In the genomic region with DNA sequence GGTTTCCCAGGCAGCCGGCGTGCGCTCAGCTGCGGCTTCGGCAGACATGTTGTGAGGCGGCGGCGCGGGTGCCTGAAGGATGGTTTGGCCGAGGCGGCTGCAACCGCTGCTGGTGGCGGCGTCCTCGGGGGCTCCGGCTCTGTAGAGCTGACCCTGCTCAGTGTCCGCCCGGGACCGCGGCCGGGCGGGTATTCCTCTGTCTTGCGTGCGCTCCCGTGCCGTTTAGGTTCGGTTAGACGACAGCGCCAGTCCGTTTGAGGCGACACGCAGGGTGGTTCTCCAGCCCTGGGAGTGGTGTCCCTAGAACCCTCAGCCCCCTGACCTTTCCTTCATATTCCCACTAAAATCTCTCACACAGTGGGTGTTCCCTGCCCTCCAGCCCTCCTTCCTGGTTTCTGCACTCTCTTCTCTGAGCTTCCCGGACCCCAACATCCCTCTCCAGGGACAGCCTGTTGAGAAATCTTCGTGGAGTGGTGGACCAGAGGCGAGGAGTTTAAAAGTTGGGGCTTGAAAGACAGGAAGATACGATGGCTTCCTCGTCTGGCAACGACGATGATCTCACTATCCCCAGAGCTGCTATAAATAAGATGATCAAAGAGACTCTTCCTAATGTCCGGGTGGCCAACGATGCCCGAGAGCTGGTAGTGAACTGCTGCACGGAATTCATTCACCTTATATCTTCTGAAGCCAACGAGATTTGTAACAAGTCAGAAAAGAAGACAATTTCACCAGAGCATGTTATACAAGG, we compare ENCODE assay signal across 8 mouse cellular contexts. TPM values are rescaled to one million over a fixed set of nuclear protein-coding genes. Genes with fewer than 3 reads are reported as not detected.
DNase-seq lines count a peak whose midpoint lies in the region; ATAC-seq and TF ChIP-seq lines count a peak whose summit lies in the region.

No protein-coding gene starts in this region.

- WGBS in lung, embryonic 15.5 days = under 1% methylated on average over 41 of the region's 44 CpGs
- under 1% methylated on average over 44 of the region's 44 CpGs for WGBS in forebrain, embryonic 11.5 days
- WGBS in limb, embryonic 11.5 days = under 1% methylated on average over 44 of the region's 44 CpGs
- under 1% methylated on average over 44 of the region's 44 CpGs for WGBS in midbrain, postnatal 0 days

- ATAC-seq in lung, embryonic 15.5 days (ENCODE audit: borderline replicate concordance, extremely low read depth, low FRiP score, low TSS enrichment) = peak; percentile 66
- ATAC-seq in forebrain, embryonic 11.5 days (replicated peaks; ENCODE audit: low FRiP score) = peak; percentile 74
- no peak for ATAC-seq in limb, embryonic 11.5 days (ENCODE audit: insufficient number of reproducible peaks, low FRiP score, low TSS enrichment, low read depth)
- peak; percentile 74 for ATAC-seq in midbrain, postnatal 0 days (ENCODE audit: low FRiP score)

- H3K27me3 ChIP-seq in lung, embryonic 15.5 days = no peaks in the 10 kb centered on the region
- no peaks in the 10 kb centered on the region for H3K27me3 ChIP-seq in forebrain, embryonic 11.5 days (ENCODE audit: control insufficient read depth, insufficient read depth, low read length)
- no peaks in the 10 kb centered on the region for H3K27me3 ChIP-seq in limb, embryonic 11.5 days (ENCODE audit: control insufficient read depth, insufficient read depth, low read length)
- H3K27me3 ChIP-seq in midbrain, postnatal 0 days (ENCODE audit: insufficient read depth, low read length) = no peaks in the 10 kb centered on the region

- no peak for TF ChIP-seq CTCF in midbrain, postnatal 0 days (IDR thresholded peaks at IDR 0.05)

- H3K36me3 ChIP-seq in lung, embryonic 15.5 days = peaks cover 5% of the 10 kb centered on the region; the same call in 1 of the 2 replicates
- no peaks in the 10 kb centered on the region for H3K36me3 ChIP-seq in forebrain, embryonic 11.5 days (ENCODE audit: control insufficient read depth, insufficient read depth, low read length)
- H3K36me3 ChIP-seq in limb, embryonic 11.5 days (ENCODE audit: control insufficient read depth, insufficient read depth, low read length) = no peaks in the 10 kb centered on the region
- H3K36me3 ChIP-seq in midbrain, postnatal 0 days (ENCODE audit: insufficient read depth, low read length) = no peaks in the 10 kb centered on the region

- peak overlapping the region; percentile 76 for H3K4me2 ChIP-seq in lung, embryonic 15.5 days
- H3K4me2 ChIP-seq in forebrain, embryonic 11.5 days (ENCODE audit: low read depth, low read length, severe bottlenecking) = peak overlapping the region; percentile 85
- H3K4me2 ChIP-seq in limb, embryonic 11.5 days (ENCODE audit: low read depth, severe bottlenecking) = peak overlapping the region; percentile 97
- peak overlapping the region; percentile 92 for H3K4me2 ChIP-seq in midbrain, postnatal 0 days (ENCODE audit: low read depth, low read length, poor library complexity, severe bottlenecking)

- H3K4me1 ChIP-seq in lung, embryonic 15.5 days = peaks cover 16% of the 10 kb centered on the region
- no peaks in the 10 kb centered on the region for H3K4me1 ChIP-seq in forebrain, embryonic 11.5 days (replicated peaks; ENCODE audit: control insufficient read depth, insufficient read depth, low read length)
- no peaks in the 10 kb centered on the region for H3K4me1 ChIP-seq in limb, embryonic 11.5 days (ENCODE audit: control insufficient read depth, insufficient read depth, low read length)
- peaks cover 13% of the 10 kb centered on the region; the same call in 1 of the 2 replicates for H3K4me1 ChIP-seq in midbrain, postnatal 0 days (ENCODE audit: insufficient read depth, low read length)

- H3K4me3 ChIP-seq in lung, embryonic 15.5 days = peak overlapping the region; percentile 90
- peak overlapping the region; percentile 91 for H3K4me3 ChIP-seq in forebrain, embryonic 11.5 days (ENCODE audit: low read depth, low read length)
- H3K4me3 ChIP-seq in limb, embryonic 11.5 days (ENCODE audit: low read depth, low read length) = peak overlapping the region; percentile 98
- peak overlapping the region; percentile 94 for H3K4me3 ChIP-seq in midbrain, postnatal 0 days (ENCODE audit: low read depth, low read length)

- H3K27ac ChIP-seq in lung, embryonic 15.5 days = peak overlapping the region; percentile 95
- H3K27ac ChIP-seq in forebrain, embryonic 11.5 days (ENCODE audit: low read depth, low read length) = peak overlapping the region; percentile 84
- H3K27ac ChIP-seq in limb, embryonic 11.5 days (replicated peaks; ENCODE audit: low read depth, low read length) = peak overlapping the region; percentile 85
- peak overlapping the region; percentile 92 for H3K27ac ChIP-seq in midbrain, postnatal 0 days (ENCODE audit: low read depth, low read length)

- DNase-seq in lung, postnatal 4 days = no peak
- DNase-seq in ZHBTc4 (ENCODE audit: low read depth, low spot score) = peak; percentile 13
- no peak for DNase-seq in forebrain, embryonic 11.5 days (ENCODE audit: low spot score)
- no peak for DNase-seq in limb, embryonic 11.5 days (ENCODE audit: low spot score)
- peak; percentile 12 for DNase-seq in midbrain, postnatal 0 days (ENCODE audit: low spot score)
- no peak for DNase-seq in left cerebral cortex, postnatal 4 days
- DNase-seq in gastrocnemius, adult 8-10 months (ENCODE audit: low spot score in 2 of 2) = no peak

- intact Hi-C loops in left cerebral cortex, postnatal 4 days (cut with DNase I) = no loop called here

- no peaks in the 10 kb centered on the region for H3K9me3 ChIP-seq in lung, embryonic 15.5 days
- no peaks in the 10 kb centered on the region for H3K9me3 ChIP-seq in forebrain, embryonic 11.5 days (ENCODE audit: control insufficient read depth, low read length)
- no peaks in the 10 kb centered on the region for H3K9me3 ChIP-seq in limb, embryonic 11.5 days (ENCODE audit: control insufficient read depth, low read length)
- no peaks in the 10 kb centered on the region for H3K9me3 ChIP-seq in midbrain, postnatal 0 days (ENCODE audit: low read length)

- peak overlapping the region; percentile 95 for H3K9ac ChIP-seq in lung, embryonic 15.5 days
- H3K9ac ChIP-seq in forebrain, embryonic 11.5 days (ENCODE audit: low read length) = peak overlapping the region; percentile 92
- H3K9ac ChIP-seq in limb, embryonic 11.5 days (ENCODE audit: low read length) = peak overlapping the region; percentile 93
- H3K9ac ChIP-seq in midbrain, postnatal 0 days (replicated peaks; ENCODE audit: low read length, poor library complexity, severe bottlenecking) = peak overlapping the region; percentile 91

RNA-seq across cellular contexts. Expression of a gene that starts 0.5 kb away (rescaled TPM):
- polyA plus RNA-seq in lung, embryonic 15.5 days (2015; fragmentation: Nextera tagmentation; extraction: Ambion mirVana) = 42.7 and 44.7 TPM in 2 replicates
- 55.3 and 60.2 TPM in 2 replicates for polyA plus RNA-seq in forebrain, embryonic 11.5 days (2014; fragmentation: Nextera tagmentation; extraction: Ambion mirVana)
- polyA plus RNA-seq in limb, embryonic 11.5 days (2014; fragmentation: Nextera tagmentation; extraction: Ambion mirVana) = 53.0 and 58.0 TPM in 2 replicates
- total RNA-seq in midbrain, postnatal 0 days (2014; rRNA removed) = 35.1 and 45.7 TPM in 2 replicates
- 39.3 and 40.2 TPM in 2 replicates for polyA plus RNA-seq in midbrain, postnatal 0 days (2015; fragmentation: Nextera tagmentation; extraction: Ambion mirVana)
- 10 to 100 TPM; 33.1 to 37.3 TPM for total RNA-seq in left cerebral cortex, postnatal 4 days (2021)
- 10 to 100 TPM; 15.2 to 18.5 (median 16.9) TPM for total RNA-seq in gastrocnemius, adult 8-10 months (2022)

RNA-seq across cellular contexts. Expression of a gene that starts 43.2 kb away (rescaled TPM):
- polyA plus RNA-seq in lung, embryonic 15.5 days (2015; fragmentation: Nextera tagmentation; extraction: Ambion mirVana) = 6.6 and 6.7 TPM in 2 replicates
- 3.7 and 4.3 TPM in 2 replicates for polyA plus RNA-seq in forebrain, embryonic 11.5 days (2014; fragmentation: Nextera tagmentation; extraction: Ambion mirVana)
- 3.1 and 3.6 TPM in 2 replicates for polyA plus RNA-seq in limb, embryonic 11.5 days (2014; fragmentation: Nextera tagmentation; extraction: Ambion mirVana)
- 6.5 and 6.8 TPM in 2 replicates for total RNA-seq in midbrain, postnatal 0 days (2014; rRNA removed)
- 2.2 and 2.4 TPM in 2 replicates for polyA plus RNA-seq in midbrain, postnatal 0 days (2015; fragmentation: Nextera tagmentation; extraction: Ambion mirVana)
- total RNA-seq in left cerebral cortex, postnatal 4 days (2021) = 1 to 10 TPM; 7.1 to 8.0 TPM
- 1 to 10 TPM; 3.3 to 4.3 (median 4.2) TPM for total RNA-seq in gastrocnemius, adult 8-10 months (2022)

Comparison
In these comparisons a context has a peak if more than half of its experiments do, and no peak if none do; other contexts are left out.
1. DNase-seq: peak in ZHBTc4 (single experiment) and midbrain, postnatal 0 days (single experiment); none in lung, postnatal 4 days (0 of 2), forebrain, embryonic 11.5 days (single experiment), limb, embryonic 11.5 days (single experiment), left cerebral cortex, postnatal 4 days (single experiment) and gastrocnemius, adult 8-10 months (0 of 2).
2. Peak in every context shown above with its lines, with median percentiles within 50 percentile points of each other: H3K27ac ChIP-seq, H3K4me2 ChIP-seq, H3K4me3 ChIP-seq and H3K9ac ChIP-seq.